Mouse (Mus musculus) lung, postnatal 0 days (tissue): ENCODE measurements around the gene Hmx2.

Experiments
- CTCF ChIP-seq: IDR thresholded peaks from 2 replicates; pipeline ENCODE4 v1.5.1; 2016; ENCODE audit warnings: antibody characterized with exemption, mild to moderate bottlenecking
- EP300 ChIP-seq: IDR thresholded peaks from 2 replicates; pipeline ENCODE4 v1.6.1; 2016; ENCODE audit warnings: antibody characterized with exemption, mild to moderate bottlenecking, control low read depth

DNA sequence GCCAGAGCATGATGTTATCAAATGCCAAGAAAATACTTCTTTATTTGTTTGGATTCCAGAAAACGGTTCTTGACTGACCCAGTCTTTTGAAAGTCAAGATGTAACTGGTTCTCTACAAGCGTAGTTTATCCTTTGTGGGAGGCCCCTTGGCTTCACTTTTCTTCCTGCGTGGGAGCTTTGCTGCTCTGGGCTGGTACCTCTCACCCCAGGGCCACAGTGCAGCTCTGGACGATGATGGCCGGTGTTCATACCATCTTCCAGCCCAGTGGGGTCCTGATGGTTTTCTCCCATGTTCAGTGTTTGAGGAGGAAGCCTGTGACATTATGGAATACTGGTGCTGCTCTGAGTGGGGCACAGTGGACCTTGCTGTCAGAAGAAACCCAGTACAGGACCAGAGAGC, 1.1 kb upstream of the Hmx2 start:
- TF ChIP-seq EP300 (no peak), CTCF (no peak)
